Mouse (Mus musculus) heart, embryonic 14.5 days (tissue): ENCODE measurements at regions not wholly inside any gene's neighbourhood (a gene's known extent, or its start where the extent isn't known, plus 50 kb on each side); places are given as distances from the start of the nearest gene placed in this dataset.

ENCODE experiments used
- ATAC-seq: fragments of 200-750 bp; cut with Nextera tagmentation; 2 replicates; pipeline ENCODE4 v1.8.0; 2017; ENCODE audit warnings: low read depth, moderate TSS enrichment; ENCODE audit not compliant: insufficient number of reproducible peaks, insufficient read depth, low FRiP score
- H3K27ac ChIP-seq, 2 experiments: fragments of 200-500 bp in 1 of 2; fragments of 300-500 bp in 1 of 2; sonication (generic) in 1 of 2; replicated peaks in 1 of 2; 2 replicates each; pipeline ENCODE4 v1.5.1; 2012 to 2014; ENCODE audit warnings: low read depth in 2 of 2, low read length in 2 of 2, control low read depth in 1 of 2, mild to moderate bottlenecking in 1 of 2, mixed read lengths in 1 of 2; ENCODE audit not compliant: control insufficient read depth in 1 of 2, insufficient read depth in 1 of 2
- H3K27me3 ChIP-seq: fragments of 300-500 bp; sonication (generic); 2 replicates; pipeline ENCODE4 v1.6.1; 2014; ENCODE audit warnings: mild to moderate bottlenecking, low read length, control low read depth; ENCODE audit not compliant: control insufficient read depth, insufficient read depth
- H3K36me3 ChIP-seq: fragments of 300-500 bp; sonication (generic); 2 replicates; pipeline ENCODE4 v1.6.1; 2014; ENCODE audit warnings: mild to moderate bottlenecking, control low read depth, low read length, mixed read lengths; ENCODE audit not compliant: control insufficient read depth, insufficient read depth
- H3K4me1 ChIP-seq, 2 experiments: fragments of 200-500 bp in 1 of 2; fragments of 300-500 bp in 1 of 2; sonication (generic) in 1 of 2; 2 replicates each; pipeline ENCODE4 v1.6.1; 2012 to 2014; ENCODE audit warnings: low read length in 2 of 2, control low read depth in 1 of 2, mixed read lengths in 1 of 2; ENCODE audit not compliant: control insufficient read depth in 2 of 2, insufficient read depth in 2 of 2
- H3K4me2 ChIP-seq: fragments of 300-500 bp; sonication (generic); 2 replicates; pipeline ENCODE4 v1.6.1; 2014; ENCODE audit warnings: mild to moderate bottlenecking, low read length
- H3K4me3 ChIP-seq, 2 experiments: fragments of 200-500 bp in 1 of 2; fragments of 300-500 bp in 1 of 2; sonication (generic) in 1 of 2; 2 replicates each; pipeline ENCODE4 v1.5.1; 2012 to 2014; ENCODE audit warnings: low read length in 2 of 2, mild to moderate bottlenecking in 2 of 2, control low read depth in 1 of 2, low read depth in 1 of 2, moderate library complexity in 1 of 2; ENCODE audit not compliant: control insufficient read depth in 1 of 2, insufficient read depth in 1 of 2
- H3K9ac ChIP-seq: fragments of 300-500 bp; sonication (generic); 2 replicates; pipeline ENCODE4 v1.6.1; 2014; ENCODE audit warnings: mild to moderate bottlenecking, low read length
- H3K9me3 ChIP-seq: fragments of 300-500 bp; sonication (generic); 2 replicates; pipeline ENCODE4 v1.6.1; 2016; ENCODE audit warnings: low read length, control low read depth; ENCODE audit not compliant: control insufficient read depth
- WGBS: fragments of 180-500 bp; shearing (Covaris S2); extraction: QIAGEN DNeasy Blood & Tissue Kit; methylation state at CpG from one replicate; pipeline ENCODE4 v1.1.7; 2014; 5-methylcytosine and 5-hydroxymethylcytosine counted together

DNA sequence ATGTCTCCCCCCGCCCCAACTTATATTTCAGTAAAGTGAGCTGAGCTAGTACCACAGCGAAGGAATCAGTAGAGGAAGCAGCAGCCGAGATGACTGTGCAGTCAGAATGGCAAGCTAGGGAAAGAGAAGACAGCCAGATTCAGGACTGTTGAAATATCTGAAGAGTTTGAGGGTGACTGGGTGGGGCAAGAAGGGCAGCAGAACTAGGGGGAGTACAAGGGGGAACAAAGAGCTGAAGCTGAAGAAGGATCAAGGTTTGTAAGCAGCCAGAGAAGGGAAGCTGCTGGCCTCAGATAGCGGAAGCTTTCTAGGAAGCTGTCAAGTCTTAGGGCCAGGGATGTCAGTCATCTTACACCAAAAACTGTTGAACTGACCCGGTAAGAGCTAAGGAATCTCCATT is 262.5 kb downstream of the Myh15 start:
- 72% methylated on average over 5 of the region's 5 CpGs for WGBS
- no peak overlapping the region for H3K27ac ChIP-seq
- no peak overlapping the region for H3K4me3 ChIP-seq
- no peaks in the 10 kb centered on the region; a peak in 1 of 4 replicates for H3K4me1 ChIP-seq
- no peak overlapping the region for H3K4me2 ChIP-seq
- ATAC-seq: no peak
- H3K36me3 ChIP-seq: no peaks in the 10 kb centered on the region
- H3K9ac ChIP-seq: no peak overlapping the region
- H3K27me3 ChIP-seq: no peaks in the 10 kb centered on the region
- H3K9me3 ChIP-seq: no peaks in the 10 kb centered on the region

- Histone ChIP-seq H3K4me3 (no peak overlapping the region), H3K36me3 (no peaks in the 10 kb centered on the region), H3K9me3 (no peaks in the 10 kb centered on the region), H3K27ac (no peak overlapping the region), H3K4me2 (no peak overlapping the region), H3K4me1 (no peaks in the 10 kb centered on the region; a peak in 1 of 4 replicates), H3K27me3 (no peaks in the 10 kb centered on the region), H3K9ac (no peak overlapping the region)
- 84% methylated on average over 1 of the region's 1 CpGs for WGBS
- no peak for ATAC-seq
Observed at GRCm38 (mm10) chr16:49321951-49322350, 264.7 kb downstream of the Myh15 start.

DNA sequence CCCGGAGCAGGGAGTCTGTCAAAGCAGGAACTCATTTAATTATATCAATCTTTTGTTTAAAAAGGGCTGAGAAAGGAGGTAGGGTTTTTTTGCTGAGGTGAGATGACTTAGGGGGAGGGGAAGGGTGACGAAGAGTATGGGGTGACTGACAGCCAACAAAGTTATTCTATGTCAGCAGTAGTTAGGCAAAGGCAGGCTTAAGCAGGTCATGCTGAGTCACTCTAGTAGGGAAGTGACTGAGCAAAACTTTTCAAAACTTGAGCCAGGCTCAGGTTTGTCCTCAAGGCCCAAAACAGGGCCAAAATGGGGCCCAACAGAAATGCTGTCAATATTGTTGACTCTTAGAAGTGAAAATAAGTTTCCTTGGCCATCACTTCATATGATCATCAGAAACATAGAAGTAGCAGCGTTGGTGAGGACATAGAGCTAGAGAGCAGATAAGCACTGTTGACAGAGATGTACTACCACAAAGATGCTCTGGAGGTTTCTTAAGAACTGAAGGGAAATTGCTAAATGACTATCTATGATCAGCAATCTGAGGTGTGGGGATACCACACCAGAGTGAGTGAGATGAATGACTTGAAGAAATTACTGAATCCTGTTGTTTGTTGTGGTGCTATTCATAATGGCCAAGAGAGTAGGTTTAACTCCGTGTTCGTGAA is 273.6 kb downstream of the Myh15 start:
- H3K4me2 ChIP-seq: no peak overlapping the region
- H3K4me3 ChIP-seq: no peak overlapping the region
- H3K27me3 ChIP-seq: no peaks in the 10 kb centered on the region
- ATAC-seq: no peak
- no peaks in the 10 kb centered on the region for H3K36me3 ChIP-seq
- 80% methylated on average over 5 of the region's 5 CpGs for WGBS
- H3K9ac ChIP-seq: no peak overlapping the region
- no peaks in the 10 kb centered on the region for H3K4me1 ChIP-seq
- H3K9me3 ChIP-seq: no peaks in the 10 kb centered on the region
- H3K27ac ChIP-seq: no peak overlapping the region

DNA sequence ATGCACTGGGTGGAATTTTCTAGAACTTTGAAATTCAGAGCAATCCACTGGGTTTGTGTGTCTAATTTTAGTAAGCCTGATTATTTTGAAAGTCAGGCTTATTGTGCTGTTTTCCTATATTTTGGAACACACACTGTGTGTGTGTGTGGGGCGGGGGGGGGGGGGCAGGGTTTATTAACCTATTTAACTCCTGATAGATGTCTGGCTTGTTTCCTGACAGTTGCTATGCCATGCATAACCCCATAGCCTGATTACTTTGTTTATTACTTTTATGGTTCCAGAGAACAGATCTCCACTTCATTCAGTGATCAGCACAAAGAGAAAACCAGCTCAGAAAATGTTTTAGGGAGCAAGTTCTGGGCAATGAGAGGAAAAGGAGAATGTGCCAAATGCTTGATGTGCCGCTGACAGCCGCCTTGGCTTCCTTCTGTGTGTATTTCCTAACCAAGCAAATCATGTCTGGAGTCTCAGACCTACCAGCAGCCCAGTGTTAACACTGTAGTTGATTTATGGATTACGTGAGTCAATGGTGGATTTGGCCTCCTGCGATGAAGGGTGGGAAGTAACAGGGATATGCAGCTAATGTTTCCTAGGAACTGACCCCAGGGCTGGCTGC is 274.9 kb downstream of the Myh15 start:
- H3K4me2 ChIP-seq: no peak overlapping the region
- no peaks in the 10 kb centered on the region for H3K4me1 ChIP-seq
- H3K4me3 ChIP-seq: no peak overlapping the region
- no peak overlapping the region for H3K9ac ChIP-seq
- H3K36me3 ChIP-seq: no peaks in the 10 kb centered on the region
- no peaks in the 10 kb centered on the region for H3K27me3 ChIP-seq
- H3K9me3 ChIP-seq: no peaks in the 10 kb centered on the region
- ATAC-seq: no peak
- no peak overlapping the region for H3K27ac ChIP-seq
- 70% methylated on average over 5 of the region's 5 CpGs for WGBS

DNA sequence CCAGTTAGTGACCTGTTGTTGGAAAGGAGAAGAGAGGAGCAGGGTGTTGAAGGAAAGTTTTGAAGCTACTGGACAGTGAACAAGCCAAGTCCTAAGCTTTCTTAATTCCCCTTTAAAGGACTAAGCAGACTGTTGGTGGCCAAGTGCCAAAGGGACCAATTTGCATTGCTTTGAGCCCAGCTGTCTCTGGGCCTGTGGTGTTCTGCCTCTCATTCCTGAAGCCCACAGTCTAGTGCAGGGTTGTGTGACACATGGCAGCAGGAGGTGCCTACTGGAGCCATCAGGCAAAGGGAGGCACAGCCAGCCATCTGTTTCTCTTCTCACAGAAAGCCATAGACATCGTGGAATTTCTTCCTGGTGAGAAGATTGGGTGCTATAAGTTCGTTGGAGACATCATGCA is 278.6 kb downstream of the Myh15 start:
- Histone ChIP-seq H3K4me1 (no peaks in the 10 kb centered on the region), H3K9me3 (no peaks in the 10 kb centered on the region), H3K4me2 (no peak overlapping the region), H3K27me3 (no peaks in the 10 kb centered on the region), H3K4me3 (no peak overlapping the region), H3K27ac (no peak overlapping the region), H3K9ac (no peak overlapping the region), H3K36me3 (no peaks in the 10 kb centered on the region)
- 42% methylated on average over 2 of the region's 2 CpGs for WGBS
- ATAC-seq: no peak

GRCm38 (mm10) chr16:49337948-49338347 is 280.7 kb downstream of the Myh15 start:
- Histone ChIP-seq H3K27ac (no peak overlapping the region), H3K9me3 (no peaks in the 10 kb centered on the region), H3K4me1 (no peaks in the 10 kb centered on the region), H3K4me2 (no peak overlapping the region), H3K9ac (no peak overlapping the region), H3K4me3 (no peak overlapping the region), H3K27me3 (no peaks in the 10 kb centered on the region), H3K36me3 (no peaks in the 10 kb centered on the region)
- WGBS: 89% methylated on average over 1 of the region's 1 CpGs
- ATAC-seq: no peak

- Histone ChIP-seq H3K4me3 (no peak overlapping the region), H3K9me3 (no peaks in the 10 kb centered on the region), H3K27me3 (no peaks in the 10 kb centered on the region), H3K9ac (no peak overlapping the region), H3K4me2 (no peak overlapping the region), H3K4me1 (no peaks in the 10 kb centered on the region), H3K36me3 (no peaks in the 10 kb centered on the region), H3K27ac (no peak overlapping the region)
- 65% methylated on average over 3 of the region's 3 CpGs for WGBS
- no peak for ATAC-seq
Observed at GRCm38 (mm10) chr16:49358404-49358803, 301.1 kb downstream of the Myh15 start.

GRCm38 (mm10) chr16:49361731-49362130 is 304.4 kb downstream of the Myh15 start:
- H3K4me3 ChIP-seq: no peak overlapping the region
- H3K36me3 ChIP-seq: no peaks in the 10 kb centered on the region
- no peak for ATAC-seq
- H3K27me3 ChIP-seq: no peaks in the 10 kb centered on the region
- H3K9me3 ChIP-seq: no peaks in the 10 kb centered on the region
- WGBS: 73% methylated on average over 1 of the region's 1 CpGs
- H3K9ac ChIP-seq: no peak overlapping the region
- H3K27ac ChIP-seq: no peak overlapping the region
- no peaks in the 10 kb centered on the region for H3K4me1 ChIP-seq
- no peak overlapping the region for H3K4me2 ChIP-seq
